Mouse (Mus musculus): ENCODE measurements at regions not wholly inside any gene's neighbourhood (a gene's known extent, or its start where the extent isn't known, plus 50 kb on each side); places are given as distances from the start of the nearest gene placed in this dataset.

DNA sequence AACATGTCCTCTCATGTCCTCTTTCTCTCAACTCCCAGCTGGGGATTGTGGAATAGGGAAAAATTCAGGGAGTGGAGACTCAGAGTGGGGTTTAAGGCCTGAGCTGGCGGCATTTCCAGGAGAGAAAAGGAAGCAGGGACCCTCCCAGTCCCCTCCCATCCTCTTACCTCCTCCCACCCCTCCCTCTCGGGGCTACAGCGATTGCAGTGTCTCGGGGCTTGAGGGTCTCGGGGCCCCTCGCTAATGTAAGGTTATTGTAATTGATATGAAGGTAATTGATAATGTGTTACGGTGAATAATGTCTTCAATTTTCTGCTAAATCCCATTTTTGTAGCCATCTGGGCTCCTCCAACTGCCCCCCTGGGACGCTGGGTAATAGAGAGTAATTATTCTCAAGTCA lies 74.2 kb upstream of the Pax2 start:
- TF ChIP-seq CTCF (IDR thresholded peaks at IDR 0.05; ENCODE audit: extremely low read depth, insufficient read depth, low read length) (no peak), POLR2A (IDR thresholded peaks at IDR 0.05; ENCODE audit: extremely low read depth, insufficient read depth, low read length) (no peak)

Data from cortical plate, adult 2 months (tissue).